Mouse (Mus musculus): ENCODE data around the gene Galt. TPM values are rescaled to one million over a fixed set of nuclear protein-coding genes. Genes with fewer than 3 reads are reported as not detected.
"Not testable (repeated sequence)": the region's sequence is repeated elsewhere in the genome, so short reads cannot be mapped to it uniquely, and the experiment has no call there.

Gene Galt
- polyA plus RNA-seq, 1 experiment from 2014 or later = 39.6 TPM

- not testable (repeated sequence) for H3K27me3 ChIP-seq (ENCODE audit: control insufficient read depth, insufficient read depth, low read depth, low read length); H3K4me1 ChIP-seq (replicated peaks; ENCODE audit: control insufficient read depth, insufficient read depth, low read length); H3K4me3 ChIP-seq (ENCODE audit: low read length); H3K27ac ChIP-seq (ENCODE audit: low read length); H3K4me2 ChIP-seq (ENCODE audit: low read depth, low read length); H3K36me3 ChIP-seq (ENCODE audit: control insufficient read depth, insufficient read depth, low read length); H3K9me3 ChIP-seq (ENCODE audit: control insufficient read depth, low read length); ATAC-seq (ENCODE audit: low read depth); H3K9ac ChIP-seq (ENCODE audit: low read length)
- WGBS = 24% methylated on average over 16 of the region's 21 CpGs
Observed at GRCm38 (mm10) chr4:41781748-41782485, 26.9 kb downstream of the Galt start.

DNA sequence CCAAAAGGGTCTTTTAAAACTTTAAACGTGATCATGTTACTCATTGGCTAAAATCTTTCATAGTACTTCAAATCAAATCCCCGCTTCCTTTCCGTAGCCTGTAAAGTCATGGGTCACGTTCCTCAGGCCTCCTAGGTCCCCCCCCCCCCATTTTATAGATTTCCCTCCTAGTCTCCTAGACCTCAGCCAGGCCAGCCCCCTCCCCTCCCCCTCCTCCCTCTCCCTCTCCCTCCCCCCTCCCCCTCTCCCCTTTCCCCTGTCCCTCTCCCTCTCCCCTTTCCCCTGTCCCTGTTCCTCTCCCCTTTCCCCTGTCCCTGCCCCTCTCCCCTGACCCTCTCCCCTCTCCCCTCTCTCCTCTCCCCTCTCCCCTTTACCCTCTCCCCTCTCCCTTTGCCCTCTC, 27.7 kb downstream of the Galt start:
- H3K9ac ChIP-seq (ENCODE audit: low read length); H3K9me3 ChIP-seq (ENCODE audit: control insufficient read depth, low read length); H3K4me1 ChIP-seq (replicated peaks; ENCODE audit: control insufficient read depth, insufficient read depth, low read length); H3K4me2 ChIP-seq (ENCODE audit: low read depth, low read length); H3K27me3 ChIP-seq (ENCODE audit: control insufficient read depth, insufficient read depth, low read depth, low read length); ATAC-seq (ENCODE audit: low read depth); H3K4me3 ChIP-seq (ENCODE audit: low read length); H3K36me3 ChIP-seq (ENCODE audit: control insufficient read depth, insufficient read depth, low read length); H3K27ac ChIP-seq (ENCODE audit: low read length): not testable (repeated sequence)
- WGBS = 64% methylated on average over 3 of the region's 4 CpGs

DNA sequence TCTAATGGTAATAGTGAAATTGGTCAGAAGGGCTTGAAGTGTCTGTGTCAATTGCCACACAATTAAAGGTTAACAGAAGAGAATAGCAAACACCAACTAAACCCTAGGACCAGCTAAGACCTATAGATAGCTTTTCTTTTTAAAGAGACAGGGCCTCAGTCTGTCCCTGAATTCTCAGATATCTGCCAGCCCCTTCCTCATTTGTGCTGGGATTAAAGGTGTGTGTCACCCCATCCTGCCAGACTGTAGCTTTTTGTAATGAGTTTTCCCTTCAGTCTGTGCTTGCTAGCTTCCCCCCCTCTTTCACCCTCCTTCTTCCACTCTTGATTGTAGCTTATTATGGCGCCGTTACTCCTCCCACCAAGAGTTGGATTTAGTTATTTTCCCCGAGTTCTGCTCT, 28.2 kb downstream of the Galt start:
- 45% methylated on average over 2 of the region's 3 CpGs for WGBS
- not testable (repeated sequence) for H3K4me1 ChIP-seq (replicated peaks; ENCODE audit: control insufficient read depth, insufficient read depth, low read length); H3K4me2 ChIP-seq (ENCODE audit: low read depth, low read length); ATAC-seq (ENCODE audit: low read depth); H3K27ac ChIP-seq (ENCODE audit: low read length); H3K4me3 ChIP-seq (ENCODE audit: low read length); H3K9ac ChIP-seq (ENCODE audit: low read length); H3K36me3 ChIP-seq (ENCODE audit: control insufficient read depth, insufficient read depth, low read length); H3K27me3 ChIP-seq (ENCODE audit: control insufficient read depth, insufficient read depth, low read depth, low read length); H3K9me3 ChIP-seq (ENCODE audit: control insufficient read depth, low read length)

Other genes starting within 250 kb of the Galt start
- gene 1110017D15Rik, start 237.9 kb upstream of the Galt start, polyA plus RNA-seq (2015; fragmentation: Nextera tagmentation; extraction: Ambion mirVana) = 15.7 and 18.6 TPM in 2 replicates
- 1.9 and 2.7 TPM in 2 replicates for gene Fam219a, start 185.7 kb upstream of the Galt start, polyA plus RNA-seq (2015; fragmentation: Nextera tagmentation; extraction: Ambion mirVana)
- gene Dnaic1, start 185.5 kb upstream of the Galt start, polyA plus RNA-seq (2015; fragmentation: Nextera tagmentation; extraction: Ambion mirVana) = 2.9 and 4.0 TPM in 2 replicates
- gene Enho, start 114.9 kb upstream of the Galt start, polyA plus RNA-seq (2015; fragmentation: Nextera tagmentation; extraction: Ambion mirVana) = 7.8 and 8.1 TPM in 2 replicates
- gene Cntfr, start 58.1 kb upstream of the Galt start, polyA plus RNA-seq (2015; fragmentation: Nextera tagmentation; extraction: Ambion mirVana) = 6.9 and 8.4 TPM in 2 replicates
- gene Il11ra1, start 55.2 kb upstream of the Galt start, polyA plus RNA-seq (2015; fragmentation: Nextera tagmentation; extraction: Ambion mirVana) = 111 and 120 TPM in 2 replicates
- 80.5 and 85.0 TPM in 2 replicates for gene Rpp25l, start 41.7 kb upstream of the Galt start, polyA plus RNA-seq (2015; fragmentation: Nextera tagmentation; extraction: Ambion mirVana)
- gene Dctn3, start 32.1 kb upstream of the Galt start, polyA plus RNA-seq (2015; fragmentation: Nextera tagmentation; extraction: Ambion mirVana) = 137 and 156 TPM in 2 replicates
- gene Arid3c, start 24.1 kb upstream of the Galt start, polyA plus RNA-seq (2015; fragmentation: Nextera tagmentation; extraction: Ambion mirVana) = not detected in 2 replicates
- 69.9 and 72.2 TPM in 2 replicates for gene Sigmar1, start 929 bp downstream of the Galt start, polyA plus RNA-seq (2015; fragmentation: Nextera tagmentation; extraction: Ambion mirVana)
- 30.5 and 33.2 TPM in 2 replicates for gene Ccl27a, start 19.0 kb downstream of the Galt start, polyA plus RNA-seq (2015; fragmentation: Nextera tagmentation; extraction: Ambion mirVana)
- gene Gm21541, start 148.4 kb downstream of the Galt start, polyA plus RNA-seq (2015; fragmentation: Nextera tagmentation; extraction: Ambion mirVana) = 27.4 and 47.0 TPM in 2 replicates
- 1.2 and 1.6 TPM in 2 replicates for gene Gm20878, start 186.3 kb downstream of the Galt start, polyA plus RNA-seq (2015; fragmentation: Nextera tagmentation; extraction: Ambion mirVana)
- gene Fam205a4, start 210.8 kb downstream of the Galt start, polyA plus RNA-seq (2015; fragmentation: Nextera tagmentation; extraction: Ambion mirVana) = 0.10 TPM in 1 of 2 replicates, not detected in the other